Mouse (Mus musculus) ES-E14 (cell line): ENCODE data around the gene Olfr1132. TPM values are rescaled to one million over a fixed set of nuclear protein-coding genes. Genes with fewer than 3 reads are reported as not detected.

Source experiments
- DNase-seq: peaks from one replicate; pipeline ENCODE4 v3.0.0-alpha.2; 2013; ENCODE audit warnings: low read depth, low spot score
- H3K27ac ChIP-seq: 2 replicates; pipeline ENCODE4 v1.5.1; 2012; ENCODE audit warnings: low read depth, mild to moderate bottlenecking, low read length, moderate library complexity, mixed read lengths; ENCODE audit not compliant: poor library complexity, insufficient read depth, severe bottlenecking
- H3K36me3 ChIP-seq: 2 replicates; pipeline ENCODE4 v1.6.1; 2012; ENCODE audit warnings: mild to moderate bottlenecking, low read length, moderate library complexity, mixed read lengths; ENCODE audit not compliant: control insufficient read depth, poor library complexity, insufficient read depth, severe bottlenecking
- H3K4me1 ChIP-seq, 2 experiments: fragments of 150-350 bp in 1 of 2; sonication (generic) in 1 of 2; 2 replicates each; pipeline ENCODE4 v1.6.1; 2012; ENCODE audit warnings: low read length in 2 of 2, mild to moderate bottlenecking in 1 of 2, mixed read lengths in 1 of 2; ENCODE audit not compliant: control insufficient read depth in 2 of 2, insufficient read depth in 2 of 2, poor library complexity in 1 of 2
- H3K4me3 ChIP-seq, 2 experiments: fragments of 150-350 bp in 1 of 2; sonication (generic) in 1 of 2; 2 replicates each; pipeline ENCODE4 v1.5.1; 2012; ENCODE audit warnings: low read length in 2 of 2, low read depth in 1 of 2, mild to moderate bottlenecking in 1 of 2, mixed read lengths in 1 of 2; ENCODE audit not compliant: insufficient read depth in 1 of 2, poor library complexity in 1 of 2, severe bottlenecking in 1 of 2
- H3K9ac ChIP-seq: 2 replicates; pipeline ENCODE4 v1.6.1; 2012; ENCODE audit warnings: low read depth, mild to moderate bottlenecking, low read length, mixed read lengths; ENCODE audit not compliant: poor library complexity, insufficient read depth, severe bottlenecking
- H3K9me3 ChIP-seq: fragments of 150-350 bp; sonication (generic); 2 replicates; pipeline ENCODE4 v1.6.1; 2012; ENCODE audit warnings: low read depth, mild to moderate bottlenecking, low read length; ENCODE audit not compliant: control insufficient read depth, insufficient read depth
- CHD2 ChIP-seq: IDR thresholded peaks from 2 replicates; pipeline ENCODE4 v1.6.1; 2014; ENCODE audit warnings: mild to moderate bottlenecking, low read depth, low read length, inconsistent platforms
- HCFC1 ChIP-seq: IDR thresholded peaks from 2 replicates; pipeline ENCODE4 v1.6.1; 2012; ENCODE audit warnings: low read length, inconsistent platforms, borderline replicate concordance; ENCODE audit not compliant: insufficient read depth
- MAFK ChIP-seq: IDR thresholded peaks from 2 replicates; pipeline ENCODE4 v1.6.1; 2014; ENCODE audit warnings: mild to moderate bottlenecking, low read depth, low read length, inconsistent platforms; ENCODE audit not compliant: insufficient read depth
- ZC3H11A ChIP-seq: IDR thresholded peaks from 2 replicates; pipeline ENCODE4 v1.6.1; 2012; ENCODE audit warnings: low read depth, mild to moderate bottlenecking, inconsistent platforms, low read length, borderline replicate concordance
- ZNF384 ChIP-seq: IDR thresholded peaks from 2 replicates; pipeline ENCODE4 v1.6.1; 2012; ENCODE audit warnings: low read depth, low read length, inconsistent platforms
- in situ Hi-C, 2 experiments: fragments of 600-800 bp; cut with MboI; formaldehyde crosslinking; loops; one replicate each; pipeline ENCODE4 v1.15.1; 2025; ENCODE audit warnings: low sequenced_read_pairs in 2 of 2, inconsistent platforms in 1 of 2; ENCODE audit not compliant: unreplicated experiment in 2 of 2
- total RNA-seq: library from RNA; depleted of rRNA; stranded (reverse); fragments of 300-350 nt; gene quantifications from 2 replicates; pipeline ENCODE4 v1.2.3, GENCODE M21; 2012; rRNA removed

Gene Olfr1132
- total RNA-seq: not detected in 2 replicates

GRCm38 (mm10) chr2:87637435-87637834 is at the start of gene Olfr1132:
TSS of gene Olfr1132 (minus strand) at chr2:87637535.
- H3K27ac ChIP-seq: no peak within 1 kb of the TSS
- TF ChIP-seq CHD2 (no peak), ZC3H11A (no peak)
- in situ Hi-C loops: no loop called here

GRCm38 (mm10) chr2:87673564-87673963 is 36.2 kb upstream of the Olfr1132 start, which contains the start of gene Olfr1135:
TSS of gene Olfr1135 (minus strand) at chr2:87673664.
- H3K4me1 ChIP-seq: no peaks in the 10 kb centered on the region
- H3K4me3 ChIP-seq: no peak within 1 kb of the TSS
- H3K36me3 ChIP-seq: no peaks in the 10 kb centered on the region
- in situ Hi-C loops: no loop called here
- TF ChIP-seq ZC3H11A (no peak), HCFC1 (no peak), CHD2 (no peak), ZNF384 (no peak), MAFK (no peak)
- no peaks in the 10 kb centered on the region for H3K9me3 ChIP-seq
- no peak within 1 kb of the TSS for H3K27ac ChIP-seq
- no peak for DNase-seq
- no peak within 1 kb of the TSS for H3K9ac ChIP-seq

More at GRCm38 (mm10) chr2:87637435-87637834, at the start of gene Olfr1132:
- Histone ChIP-seq H3K36me3 (no peaks in the 10 kb centered on the region), H3K4me1 (no peaks in the 10 kb centered on the region), H3K9ac (no peak within 1 kb of the TSS), H3K4me3 (no peak within 1 kb of the TSS), H3K9me3 (no peaks in the 10 kb centered on the region)
- no peak for DNase-seq

GRCm38 (mm10) chr2:87658360-87658759 is 21.0 kb upstream of the Olfr1132 start, which contains the start of gene Olfr1134:
TSS of gene Olfr1134 (minus strand) at chr2:87658460.
- TF ChIP-seq HCFC1: no peak
- no peak for TF ChIP-seq CHD2
- TF ChIP-seq MAFK: no peak
- TF ChIP-seq ZC3H11A: no peak
- TF ChIP-seq ZNF384: no peak
- H3K9me3 ChIP-seq: no peaks in the 10 kb centered on the region
- DNase-seq: no peak
- no peaks in the 10 kb centered on the region for H3K4me1 ChIP-seq
- H3K9ac ChIP-seq: no peak within 1 kb of the TSS
- no peak within 1 kb of the TSS for H3K4me3 ChIP-seq
- in situ Hi-C loops: no loop called here
- no peak within 1 kb of the TSS for H3K27ac ChIP-seq
- H3K36me3 ChIP-seq: no peaks in the 10 kb centered on the region

GRCm38 (mm10) chr2:87647274-87647673 is 9.9 kb upstream of the Olfr1132 start, which contains the start of gene Olfr1133:
TSS of gene Olfr1133 (minus strand) at chr2:87647374.
- TF ChIP-seq ZNF384: no peak
- no peak for TF ChIP-seq ZC3H11A
- in situ Hi-C loops: no loop called here
- no peak for DNase-seq
- no peaks in the 10 kb centered on the region for H3K36me3 ChIP-seq
- H3K4me1 ChIP-seq: no peaks in the 10 kb centered on the region
- no peak within 1 kb of the TSS for H3K4me3 ChIP-seq
- H3K9ac ChIP-seq: no peak within 1 kb of the TSS
- H3K27ac ChIP-seq: no peak within 1 kb of the TSS
- no peaks in the 10 kb centered on the region for H3K9me3 ChIP-seq

GRCm38 (mm10) chr2:87642441-87642840 is 5.1 kb upstream of the Olfr1132 start:
- no peak for DNase-seq
- Histone ChIP-seq H3K4me3 (no peak overlapping the region), H3K4me1 (no peaks in the 10 kb centered on the region), H3K27ac (no peak overlapping the region), H3K9ac (no peak overlapping the region), H3K9me3 (no peaks in the 10 kb centered on the region), H3K36me3 (no peaks in the 10 kb centered on the region)
- TF ChIP-seq ZNF384 (no peak), MAFK (peak; percentile 92), ZC3H11A (no peak)
- in situ Hi-C loops: no loop called here
